Mouse (Mus musculus): ENCODE measurements at regions not wholly inside any gene's neighbourhood (a gene's known extent, or its start where the extent isn't known, plus 50 kb on each side); places are given as distances from the start of the nearest gene placed in this dataset.

DNA sequence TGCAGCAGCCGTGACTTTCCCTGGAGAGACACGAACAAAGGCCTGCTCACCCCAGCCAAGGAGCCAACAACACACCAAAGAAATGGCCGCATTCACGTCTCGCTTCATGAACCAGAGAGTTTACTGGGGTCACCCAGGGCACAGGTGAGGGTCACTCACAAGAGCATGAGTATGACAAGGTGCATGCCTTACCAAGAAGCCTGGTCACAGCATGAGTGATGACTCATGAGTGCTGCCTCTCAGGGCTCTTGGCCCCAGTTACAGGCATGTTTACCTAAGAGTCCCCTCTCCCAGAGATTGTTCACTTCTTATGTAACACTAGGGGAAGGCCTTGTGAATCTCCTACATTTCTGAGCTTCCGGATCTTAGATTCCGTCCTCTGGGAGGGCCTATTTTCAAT, 236.6 kb upstream of the Zfp64 start:
- no peak for TF ChIP-seq TAL1 (IDR thresholded peaks at IDR 0.05; ENCODE audit: low read length)
- TF ChIP-seq GATA1 (IDR thresholded peaks at IDR 0.05; ENCODE audit: low read length): no peak

All from erythroblast, embryonic 14.5 days (primary cell).